Mouse (Mus musculus) stomach, embryonic 16.5 days (tissue): ENCODE data around the gene Spdye4c. TPM values are rescaled to one million over a fixed set of nuclear protein-coding genes. Genes with fewer than 3 reads are reported as not detected.

ENCODE experiments used
- ATAC-seq: fragments of 200-750 bp; cut with Nextera tagmentation; 2 replicates; pipeline ENCODE4 v1.8.0; 2017; ENCODE audit warnings: moderate number of reproducible peaks, moderate TSS enrichment; ENCODE audit not compliant: insufficient read depth, low FRiP score
- H3K27ac ChIP-seq: fragments of 300-500 bp; sonication (generic); 2 replicates; pipeline ENCODE4 v1.5.1; 2014; ENCODE audit warnings: low read length
- H3K27me3 ChIP-seq: fragments of 300-500 bp; sonication (generic); 2 replicates; pipeline ENCODE4 v1.6.1; 2014; ENCODE audit warnings: low read length, control low read depth, mixed read lengths; ENCODE audit not compliant: control insufficient read depth, insufficient read depth
- H3K36me3 ChIP-seq: fragments of 300-500 bp; sonication (generic); 2 replicates; pipeline ENCODE4 v1.6.1; 2014; ENCODE audit warnings: low read length; ENCODE audit not compliant: control insufficient read depth, insufficient read depth
- H3K4me1 ChIP-seq: fragments of 300-500 bp; sonication (generic); 2 replicates; pipeline ENCODE4 v1.6.1; 2014; ENCODE audit warnings: low read length, control low read depth, mixed read lengths; ENCODE audit not compliant: control insufficient read depth, insufficient read depth
- H3K4me2 ChIP-seq: fragments of 300-500 bp; sonication (generic); 2 replicates; pipeline ENCODE4 v1.6.1; 2014; ENCODE audit warnings: low read depth, low read length, mixed read lengths
- H3K4me3 ChIP-seq: fragments of 300-500 bp; sonication (generic); replicated peaks from 2 replicates; pipeline ENCODE4 v1.5.1; 2014; ENCODE audit warnings: mild to moderate bottlenecking, low read length
- H3K9ac ChIP-seq: fragments of 300-500 bp; sonication (generic); 2 replicates; pipeline ENCODE4 v1.6.1; 2014; ENCODE audit warnings: low read length
- H3K9me3 ChIP-seq: fragments of 300-500 bp; sonication (generic); replicated peaks from 2 replicates; pipeline ENCODE4 v1.6.1; 2016; ENCODE audit warnings: low read length, control low read depth; ENCODE audit not compliant: control insufficient read depth
- WGBS: fragments of 180-500 bp; shearing (Covaris S2); extraction: QIAGEN DNeasy Blood & Tissue Kit; methylation state at CpG from one replicate; pipeline ENCODE4 v1.1.7; 2014; 5-methylcytosine and 5-hydroxymethylcytosine counted together
- polyA plus RNA-seq: library from polyadenylated mRNA; unstranded; fragments of >200 nt; fragmentation: Nextera tagmentation; extraction: Ambion mirVana; gene quantifications from 2 replicates; pipeline ENCODE4 v1.2.1, GENCODE M21; 2015

Gene Spdye4c
- polyA plus RNA-seq, 1 experiment from 2014 or later: not detected

- peaks cover 12% of the 10 kb centered on the region; the same call in 1 of the 2 replicates for H3K36me3 ChIP-seq
- no peaks in the 10 kb centered on the region for H3K4me1 ChIP-seq
- H3K27ac ChIP-seq: no peak overlapping the region
- no peak overlapping the region for H3K9ac ChIP-seq
- H3K9me3 ChIP-seq: no peaks in the 10 kb centered on the region
- no peak overlapping the region for H3K4me3 ChIP-seq
- 92% methylated on average over 1 of the region's 1 CpGs for WGBS
- no peak overlapping the region for H3K4me2 ChIP-seq
- H3K27me3 ChIP-seq: no peaks in the 10 kb centered on the region
- ATAC-seq: no peak
Measured at GRCm38 (mm10) chr2:128620578-128620977, 29.6 kb downstream of the Spdye4c start.

Other genes starting within 250 kb of the Spdye4c start
- 61.3 and 61.6 TPM in 2 replicates for gene Anapc1, start 96.2 kb downstream of the Spdye4c start, polyA plus RNA-seq
- 6.4 and 6.7 TPM in 2 replicates for gene Mertk, start 107.7 kb downstream of the Spdye4c start, polyA plus RNA-seq
- gene Tmem87b, start 226.9 kb downstream of the Spdye4c start, polyA plus RNA-seq: 34.3 and 36.6 TPM in 2 replicates